Comparison of ENCODE assay signal across 8 mouse cellular contexts in genomic region chr10:91167352-91167751, GRCm38 (mm10). TPM values are rescaled to one million over a fixed set of nuclear protein-coding genes. Genes with fewer than 3 reads are reported as not detected.
DNase-seq lines count a peak whose midpoint lies in the region; ATAC-seq and TF ChIP-seq lines count a peak whose summit lies in the region.

No protein-coding gene starts in this region.

- peak overlapping the region; percentile 91 for H3K4me3 ChIP-seq in E14TG2a.4 (replicated peaks; ENCODE audit: low read length)
- peak overlapping the region; percentile 95 for H3K4me3 ChIP-seq in heart, embryonic 15.5 days
- H3K4me3 ChIP-seq in liver, embryonic 12.5 days = peak overlapping the region; percentile 95
- no peak overlapping the region for H3K4me3 ChIP-seq in layer of hippocampus, adult 2 months

- no peaks in the 10 kb centered on the region for H3K27me3 ChIP-seq in E14TG2a.4 (ENCODE audit: insufficient read depth, low read length)
- no peaks in the 10 kb centered on the region for H3K27me3 ChIP-seq in heart, embryonic 15.5 days
- H3K27me3 ChIP-seq in liver, embryonic 12.5 days (replicated peaks) = no peaks in the 10 kb centered on the region

- intact Hi-C loops in heart, postnatal 25 days (cut with DNase I) = no loop called here

- 0 out of 2 replicates have a peak overlapping the region, but pooled peaks have one; percentile 3 for H3K9ac ChIP-seq in heart, embryonic 15.5 days
- H3K9ac ChIP-seq in liver, embryonic 12.5 days = peak overlapping the region; percentile 100

- no peak for ATAC-seq in heart, embryonic 15.5 days (replicated peaks; ENCODE audit: insufficient number of reproducible peaks, insufficient read depth, low FRiP score, low read depth)
- no peak for ATAC-seq in liver, embryonic 12.5 days

- H3K36me3 ChIP-seq in E14TG2a.4 (ENCODE audit: insufficient read depth, low read length) = peaks cover 54% of the 10 kb centered on the region
- H3K36me3 ChIP-seq in heart, embryonic 15.5 days = peaks cover 30% of the 10 kb centered on the region
- H3K36me3 ChIP-seq in liver, embryonic 12.5 days = peaks cover 67% of the 10 kb centered on the region

- peak overlapping the region; percentile 88 for H3K27ac ChIP-seq in heart, embryonic 15.5 days
- peak overlapping the region; percentile 36; the same call in 1 of the 2 replicates for H3K27ac ChIP-seq in liver, embryonic 12.5 days
- H3K27ac ChIP-seq in layer of hippocampus, adult 2 months = no peak overlapping the region

- peak; percentile 82 for DNase-seq in heart, adult 11 months
- no peak for DNase-seq in heart, postnatal 25 days (ENCODE audit: low spot score)
- DNase-seq in adrenal gland, postnatal 36 days = no peak
- no peak for DNase-seq in layer of hippocampus, adult 2 months (ENCODE audit: low spot score in 2 of 2)
- DNase-seq in right cerebral cortex, adult 18-20 months = no peak

- H3K4me2 ChIP-seq in heart, embryonic 15.5 days = peak overlapping the region; percentile 62
- H3K4me2 ChIP-seq in liver, embryonic 12.5 days = peak overlapping the region; percentile 89

- peaks cover 40% of the 10 kb centered on the region for H3K4me1 ChIP-seq in E14TG2a.4 (replicated peaks; ENCODE audit: low read depth, low read length)
- peaks cover 43% of the 10 kb centered on the region for H3K4me1 ChIP-seq in heart, embryonic 15.5 days (replicated peaks)
- H3K4me1 ChIP-seq in liver, embryonic 12.5 days = peaks cover 69% of the 10 kb centered on the region

- WGBS in heart, embryonic 15.5 days = 13% methylated on average over 7 of the region's 7 CpGs
- 75% methylated on average over 7 of the region's 7 CpGs for WGBS in liver, embryonic 12.5 days (ENCODE audit: insufficient replicate concordance)

- no peak for TF ChIP-seq CTCF in E14TG2a.4 (conservative IDR thresholded peaks at IDR 0.05; ENCODE audit: low read length)
- no peak for TF ChIP-seq CTCF in layer of hippocampus, adult 2 months (conservative IDR thresholded peaks at IDR 0.05)

- no peaks in the 10 kb centered on the region for H3K9me3 ChIP-seq in E14TG2a.4 (ENCODE audit: low read length)
- no peaks in the 10 kb centered on the region for H3K9me3 ChIP-seq in heart, embryonic 15.5 days (replicated peaks)
- no peaks in the 10 kb centered on the region for H3K9me3 ChIP-seq in liver, embryonic 12.5 days (replicated peaks)

RNA-seq across cellular contexts. Expression of gene Tmpo, which starts 13.8 kb away (rescaled TPM):
- 10 to 100 TPM; 40.1 to 45.7 TPM for total RNA-seq in heart, postnatal 25 days (2021)
- polyA plus RNA-seq in heart, embryonic 15.5 days (2015; fragmentation: Nextera tagmentation; extraction: Ambion mirVana) = 154 and 159 TPM in 2 replicates
- 215 and 229 TPM in 2 replicates for polyA plus RNA-seq in liver, embryonic 12.5 days (2016; fragmentation: Nextera tagmentation; extraction: Ambion mirVana)
- total RNA-seq in adrenal gland, postnatal 36 days (2021) = 100 to 1,000 TPM in 1 of 2 experiments, 10 to 100 TPM in 1; 95.1 to 105 TPM
- total RNA-seq in layer of hippocampus, adult 2 months (2021) = 10 to 100 TPM; 37.5 to 39.7 TPM

RNA-seq across cellular contexts. Expression of gene Slc25a3, which starts 43.5 kb away (rescaled TPM):
- total RNA-seq in heart, postnatal 25 days (2021) = 1,000 to 10,000 TPM; 2,502 to 2,645 TPM
- 912 and 1,036 TPM in 2 replicates for polyA plus RNA-seq in heart, embryonic 15.5 days (2015; fragmentation: Nextera tagmentation; extraction: Ambion mirVana)
- polyA plus RNA-seq in liver, embryonic 12.5 days (2016; fragmentation: Nextera tagmentation; extraction: Ambion mirVana) = 282 and 297 TPM in 2 replicates
- 1,000 to 10,000 TPM; 1,091 to 1,914 TPM for total RNA-seq in adrenal gland, postnatal 36 days (2021)
- total RNA-seq in layer of hippocampus, adult 2 months (2021) = 100 to 1,000 TPM; 485 to 491 TPM
